Mouse (Mus musculus) monocyte, adult 2 months (primary cell): ENCODE data around the gene Nppb.

Source experiments
- DNase-seq, 2 experiments: peaks; one replicate each; pipeline ENCODE4 v3.0.0; 2022; ENCODE audit warnings: low spot score in 2 of 2, low read depth in 1 of 2

The Nppb gene

GRCm38 (mm10) chr4:147976237-147976636 is 9.4 kb upstream of the Nppb start:
- no peak for DNase-seq

- DNase-seq = no peak
These were observed 7.9 kb upstream of the Nppb start for GRCm38 (mm10) chr4:147977726-147978125.

GRCm38 (mm10) chr4:147978391-147978790 is 7.2 kb upstream of the Nppb start:
- no peak for DNase-seq

- no peak for DNase-seq
These were observed 6.1 kb upstream of the Nppb start for GRCm38 (mm10) chr4:147979441-147979860.

GRCm38 (mm10) chr4:147993571-147994095 is 8.0 kb downstream of the Nppb start:
- DNase-seq = no peak

- no peak for DNase-seq
These were observed 9.7 kb downstream of the Nppb start for GRCm38 (mm10) chr4:147995311-147995710.

GRCm38 (mm10) chr4:148000202-148000772 is 14.7 kb downstream of the Nppb start, which contains the start of gene Nppa:
TSS of gene Nppa (plus strand) at chr4:148000722.
- DNase-seq = no peak

- no peak for DNase-seq
These were observed 15.6 kb downstream of the Nppb start for GRCm38 (mm10) chr4:148001013-148001789.

- DNase-seq = no peak
These were observed 16.3 kb downstream of the Nppb start for GRCm38 (mm10) chr4:148001866-148002265.

GRCm38 (mm10) chr4:148004361-148004760 is 18.8 kb downstream of the Nppb start:
- no peak for DNase-seq

GRCm38 (mm10) chr4:148008412-148008811 is 22.8 kb downstream of the Nppb start:
- DNase-seq = no peak

GRCm38 (mm10) chr4:148009641-148010040 is 24.1 kb downstream of the Nppb start:
- no peak for DNase-seq

- DNase-seq = no peak
These were observed 25.7 kb downstream of the Nppb start for GRCm38 (mm10) chr4:148011332-148011731.

GRCm38 (mm10) chr4:148012216-148012615 is 26.6 kb downstream of the Nppb start:
- DNase-seq = no peak

- no peak for DNase-seq
These were observed 29.8 kb downstream of the Nppb start for GRCm38 (mm10) chr4:148015418-148015817.

- no peak for DNase-seq
These were observed 31.4 kb downstream of the Nppb start for GRCm38 (mm10) chr4:148016981-148017380.

- DNase-seq = no peak
These were observed 32.8 kb downstream of the Nppb start for GRCm38 (mm10) chr4:148018410-148018809.

GRCm38 (mm10) chr4:148024003-148024402 is 38.4 kb downstream of the Nppb start:
- DNase-seq = no peak

- DNase-seq = no peak
These were observed 43.7 kb downstream of the Nppb start for GRCm38 (mm10) chr4:148029297-148029696.

- no peak for DNase-seq
These were observed 44.9 kb downstream of the Nppb start for GRCm38 (mm10) chr4:148030506-148030905.

- DNase-seq = no peak
These were observed 48.3 kb downstream of the Nppb start for GRCm38 (mm10) chr4:148033858-148034410.

GRCm38 (mm10) chr4:148035440-148035839 is 49.9 kb downstream of the Nppb start:
- DNase-seq = no peak
